ENCODE assay signal across 7 mouse cellular contexts in the genomic region with DNA sequence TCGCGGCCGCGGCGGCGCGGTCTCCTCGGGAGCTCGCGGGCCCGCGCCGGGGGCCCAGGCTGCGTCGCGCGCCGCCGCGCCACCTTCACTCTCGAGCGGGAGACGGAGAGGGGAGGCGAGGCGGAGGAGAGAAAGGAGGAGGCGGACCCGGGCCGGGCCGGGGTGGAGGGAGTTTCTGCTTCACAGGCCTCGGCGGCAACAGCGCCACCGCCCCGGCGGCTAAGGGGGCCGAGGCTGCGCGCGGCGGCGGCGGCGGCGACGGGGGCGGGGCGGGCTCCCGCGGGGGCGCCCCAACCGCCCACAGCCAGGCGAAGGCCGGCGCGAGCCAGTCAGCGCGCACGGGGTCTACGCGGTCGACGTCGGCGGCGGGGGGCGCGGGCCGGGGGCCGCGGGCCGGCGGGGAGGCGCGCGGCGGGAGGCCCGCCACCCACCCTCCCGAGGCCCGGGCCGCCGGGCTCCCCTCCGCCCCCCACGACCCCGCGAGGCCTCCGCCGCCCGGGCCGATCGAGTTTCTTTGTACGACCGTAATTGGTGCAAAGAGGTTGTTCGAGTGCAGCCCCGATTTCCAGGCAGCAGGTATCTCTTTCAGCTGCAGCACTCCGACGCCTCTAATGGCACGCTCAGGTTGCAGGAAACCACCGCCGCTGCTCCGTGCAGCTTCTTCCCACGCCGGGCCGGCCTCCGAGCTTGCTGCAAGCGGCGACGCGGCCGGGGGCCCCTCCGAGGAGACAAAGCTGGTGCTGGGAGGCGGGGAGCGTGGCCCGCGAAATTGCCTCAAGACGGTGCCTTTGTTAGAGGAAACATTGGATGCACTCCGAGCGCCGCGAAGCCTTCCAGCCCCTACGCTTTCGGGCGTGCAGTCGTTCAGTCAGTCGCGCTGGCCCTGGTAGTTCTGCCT. TPM values are rescaled to one million over a fixed set of nuclear protein-coding genes. Genes with fewer than 3 reads are reported as not detected.
DNase-seq lines count a peak whose midpoint lies in the region; ATAC-seq lines count a peak whose summit lies in the region.

No protein-coding gene starts in this region.

- peak overlapping the region; percentile 88 for H3K4me3 ChIP-seq in intestine, embryonic 16.5 days (ENCODE audit: low read length)
- H3K4me3 ChIP-seq in midbrain, embryonic 10.5 days, result peak overlapping the region; percentile 90

- H3K9ac ChIP-seq in intestine, embryonic 16.5 days (ENCODE audit: low read depth, low read length), result peak overlapping the region; percentile 100

- DNase-seq in adrenal gland, adult 18-20 months (ENCODE audit: low spot score in 2 of 2), result peak; percentile 88
- DNase-seq in embryo, embryonic 11.5 days (ENCODE audit: low read depth, low spot score), result peak; percentile 75
- peak; percentile 75 to 82 for DNase-seq in gastrocnemius, postnatal 36 days
- peak; percentile 75 to 82 for DNase-seq in left cerebral cortex, postnatal 36 days (ENCODE audit: low spot score in 2 of 2)
- peak; percentile 89 for DNase-seq in midbrain, embryonic 10.5 days (ENCODE audit: low spot score)
- DNase-seq in skeletal muscle tissue, adult 2 months (ENCODE audit: low read depth, low spot score), result peak; percentile 67

- intact Hi-C loops in gastrocnemius, postnatal 36 days (cut with DNase I), result loop anchor here (5.0 kb wide), 1 partner anchor 111 kb away; no protein-coding TSS in a partner anchor
- intact Hi-C loops in left cerebral cortex, postnatal 36 days (cut with DNase I), result loop anchor here (5.0 kb wide), 2 partner anchors 121 to 191 kb away; no protein-coding TSS in a partner anchor

- H3K4me1 ChIP-seq in intestine, embryonic 16.5 days (ENCODE audit: control insufficient read depth, insufficient read depth, low read length), result peaks cover 14% of the 10 kb centered on the region; the same call in 1 of the 2 replicates
- H3K4me1 ChIP-seq in midbrain, embryonic 10.5 days, result peaks cover 43% of the 10 kb centered on the region

- peak overlapping the region; percentile 56 for H3K4me2 ChIP-seq in intestine, embryonic 16.5 days (ENCODE audit: low read depth, low read length)

- peak; percentile 91 for ATAC-seq in intestine, embryonic 16.5 days

- peak overlapping the region; percentile 100 for H3K27ac ChIP-seq in intestine, embryonic 16.5 days (ENCODE audit: low read length)
- peak overlapping the region; percentile 100 for H3K27ac ChIP-seq in midbrain, embryonic 10.5 days (replicated peaks)

- no peaks in the 10 kb centered on the region for H3K27me3 ChIP-seq in intestine, embryonic 16.5 days (replicated peaks; ENCODE audit: control insufficient read depth, insufficient read depth, low read length)
- H3K27me3 ChIP-seq in midbrain, embryonic 10.5 days (ENCODE audit: low read depth, poor library complexity, severe bottlenecking), result peaks cover 16% of the 10 kb centered on the region

- WGBS in intestine, embryonic 16.5 days, result under 1% methylated on average over 62 of the region's 125 CpGs
- 3% methylated on average over 106 of the region's 125 CpGs for WGBS in midbrain, embryonic 10.5 days

- H3K36me3 ChIP-seq in intestine, embryonic 16.5 days (ENCODE audit: control insufficient read depth, insufficient read depth, low read length), result no peaks in the 10 kb centered on the region
- no peaks in the 10 kb centered on the region for H3K36me3 ChIP-seq in midbrain, embryonic 10.5 days

- no peaks in the 10 kb centered on the region for H3K9me3 ChIP-seq in intestine, embryonic 16.5 days (ENCODE audit: control insufficient read depth, low read length)
- no peaks in the 10 kb centered on the region for H3K9me3 ChIP-seq in midbrain, embryonic 10.5 days (replicated peaks)

RNA-seq across cellular contexts. Expression of a gene that starts 0.9 kb away (rescaled TPM):
- total RNA-seq in adrenal gland, adult 18-20 months (2021), result 10 to 100 TPM; 77.4 to 92.4 TPM
- 10 to 100 TPM; 34.7 to 40.1 TPM for total RNA-seq in gastrocnemius, postnatal 36 days (2021)
- polyA plus RNA-seq in intestine, embryonic 16.5 days (2015; fragmentation: Nextera tagmentation; extraction: Ambion mirVana), result 12.9 and 14.2 TPM in 2 replicates
- 10 to 100 TPM; 37.6 to 42.5 TPM for total RNA-seq in left cerebral cortex, postnatal 36 days (2021)
- 11.7 and 12.8 TPM in 2 replicates for polyA plus RNA-seq in midbrain, embryonic 10.5 days (2016; fragmentation: Nextera tagmentation; extraction: Ambion mirVana)

Comparison
In these comparisons a context has a peak if more than half of its experiments do, and no peak if none do; other contexts are left out.
1. Peak in every context shown above with its lines: DNase-seq, ATAC-seq, H3K4me3 ChIP-seq and H3K27ac ChIP-seq.